Mouse (Mus musculus): ENCODE results near the gene Fam171b.

- TF ChIP-seq CTCF (IDR thresholded peaks at IDR 0.05; ENCODE audit: low read depth, low read length) (no peak), POLR2A (IDR thresholded peaks at IDR 0.05; ENCODE audit: borderline replicate concordance, low read depth, low read length) (no peak)
Observed at GRCm38 (mm10) chr2:83813273-83813892, 947 bp downstream of the Fam171b start.
